Mouse (Mus musculus): ENCODE measurements around the gene Rgma.

The Rgma gene

GRCm38 (mm10) chr7:73375257-73376100 lies at the start of gene Rgma:
TSS of gene Rgma (plus strand) at chr7:73375509.
- no peak for DNase-seq (ENCODE audit: low read depth in 1 of 2, low spot score in 2 of 2)

- DNase-seq (ENCODE audit: low read depth in 1 of 2, low spot score in 2 of 2) = no peak
Measured at GRCm38 (mm10) chr7:73326236-73326635, 49.1 kb upstream of the Rgma start.

GRCm38 (mm10) chr7:73326680-73327079 lies 48.6 kb upstream of the Rgma start:
- no peak for DNase-seq (ENCODE audit: low read depth in 1 of 2, low spot score in 2 of 2)

- DNase-seq (ENCODE audit: low read depth in 1 of 2, low spot score in 2 of 2) = no peak
Measured at GRCm38 (mm10) chr7:73327193-73327592, 48.1 kb upstream of the Rgma start.

GRCm38 (mm10) chr7:73327652-73328051 lies 47.7 kb upstream of the Rgma start:
- no peak for DNase-seq (ENCODE audit: low read depth in 1 of 2, low spot score in 2 of 2)

- DNase-seq (ENCODE audit: low read depth in 1 of 2, low spot score in 2 of 2) = no peak
Measured at GRCm38 (mm10) chr7:73328653-73329207, 46.6 kb upstream of the Rgma start.

- no peak for DNase-seq (ENCODE audit: low read depth in 1 of 2, low spot score in 2 of 2)
Measured at GRCm38 (mm10) chr7:73330754-73331153, 44.6 kb upstream of the Rgma start.

- no peak for DNase-seq (ENCODE audit: low read depth in 1 of 2, low spot score in 2 of 2)
Measured at GRCm38 (mm10) chr7:73331645-73332044, 43.7 kb upstream of the Rgma start.

- DNase-seq (ENCODE audit: low read depth in 1 of 2, low spot score in 2 of 2) = no peak
Measured at GRCm38 (mm10) chr7:73333398-73333988, 41.8 kb upstream of the Rgma start.

- DNase-seq (ENCODE audit: low read depth in 1 of 2, low spot score in 2 of 2) = no peak
Measured at GRCm38 (mm10) chr7:73334883-73335282, 40.4 kb upstream of the Rgma start.

GRCm38 (mm10) chr7:73336380-73336779 lies 38.9 kb upstream of the Rgma start:
- DNase-seq (ENCODE audit: low read depth in 1 of 2, low spot score in 2 of 2) = no peak

GRCm38 (mm10) chr7:73338353-73338752 lies 37.0 kb upstream of the Rgma start:
- no peak for DNase-seq (ENCODE audit: low read depth in 1 of 2, low spot score in 2 of 2)

GRCm38 (mm10) chr7:73343852-73344251 lies 31.5 kb upstream of the Rgma start:
- no peak for DNase-seq (ENCODE audit: low read depth in 1 of 2, low spot score in 2 of 2)

GRCm38 (mm10) chr7:73348585-73349124 lies 26.7 kb upstream of the Rgma start:
- DNase-seq (ENCODE audit: low read depth in 1 of 2, low spot score in 2 of 2) = no peak

GRCm38 (mm10) chr7:73349158-73349557 lies 26.2 kb upstream of the Rgma start:
- no peak for DNase-seq (ENCODE audit: low read depth in 1 of 2, low spot score in 2 of 2)

- DNase-seq (ENCODE audit: low read depth in 1 of 2, low spot score in 2 of 2) = no peak
Measured at GRCm38 (mm10) chr7:73355229-73355628, 20.1 kb upstream of the Rgma start.

- no peak for DNase-seq (ENCODE audit: low read depth in 1 of 2, low spot score in 2 of 2)
Measured at GRCm38 (mm10) chr7:73356901-73357300, 18.4 kb upstream of the Rgma start.

- DNase-seq (ENCODE audit: low read depth in 1 of 2, low spot score in 2 of 2) = no peak
Measured at GRCm38 (mm10) chr7:73357626-73358025, 17.7 kb upstream of the Rgma start.

- DNase-seq (ENCODE audit: low read depth in 1 of 2, low spot score in 2 of 2) = no peak
Measured at GRCm38 (mm10) chr7:73365511-73365910, 9.8 kb upstream of the Rgma start.

GRCm38 (mm10) chr7:73365965-73366364 lies 9.3 kb upstream of the Rgma start:
- no peak for DNase-seq (ENCODE audit: low read depth in 1 of 2, low spot score in 2 of 2)

GRCm38 (mm10) chr7:73367681-73368464 lies 7.4 kb upstream of the Rgma start:
- DNase-seq (ENCODE audit: low read depth in 1 of 2, low spot score in 2 of 2) = no peak

Data from monocyte, adult 2 months (primary cell).